Mouse (Mus musculus): ENCODE measurements around the gene Olfr615. TPM values are rescaled to one million over a fixed set of nuclear protein-coding genes. Genes with fewer than 3 reads are reported as not detected.

Gene Olfr615
- not detected for polyA plus RNA-seq (2017; shearing (Covaris generic))

GRCm38 (mm10) chr7:103555779-103556178, at the start of gene Olfr615:
Gene Olfr615 (plus strand): TSS chr7:103556079.

GRCm38 (mm10) chr7:103512022-103512421, 43.9 kb upstream of the Olfr615 start, which contains the start of gene Olfr610:
Gene Olfr610 (minus strand): TSS chr7:103512122.

GRCm38 (mm10) chr7:103520746-103521145, 35.1 kb upstream of the Olfr615 start, which contains the start of gene Olfr611:
Gene Olfr611 (minus strand): TSS chr7:103520846.

GRCm38 (mm10) chr7:103542617-103543016, 13.3 kb upstream of the Olfr615 start, which contains the start of gene Olfr612:
Gene Olfr612 (minus strand): TSS chr7:103542717.

GRCm38 (mm10) chr7:103547774-103548173, 8.1 kb upstream of the Olfr615 start, which contains the start of gene Olfr613:
Gene Olfr613 (plus strand): TSS chr7:103548074.

GRCm38 (mm10) chr7:103569043-103569442, 13.2 kb downstream of the Olfr615 start, which contains the start of gene Olfr616:
Gene Olfr616 (minus strand): TSS chr7:103569143.

GRCm38 (mm10) chr7:103572761-103573160, 16.9 kb downstream of the Olfr615 start, which contains the start of gene Olfr617:
Gene Olfr617 (plus strand): TSS chr7:103573061.

GRCm38 (mm10) chr7:103589803-103590202, 33.9 kb downstream of the Olfr615 start, which contains the start of gene Olfr618:
Gene Olfr618 (plus strand): TSS chr7:103590103.

GRCm38 (mm10) chr7:103600275-103600674, 44.4 kb downstream of the Olfr615 start, which contains the start of gene Olfr619:
Gene Olfr619 (plus strand): TSS chr7:103600575.

GRCm38 (mm10) chr7:103612434-103612833, 56.6 kb downstream of the Olfr615 start, which contains the start of gene Olfr620:
Gene Olfr620 (minus strand): TSS chr7:103612534.

Other genes starting within 250 kb of the Olfr615 start
- under 1 TPM; 0.10 to 0.17 TPM for gene Olfr597, start 239.8 kb upstream of the Olfr615 start, polyA plus RNA-seq (2017; shearing (Covaris generic))
- gene Olfr598, start 232.5 kb upstream of the Olfr615 start, polyA plus RNA-seq (2017; shearing (Covaris generic)) = not detected
- gene Olfr599, start 220.2 kb upstream of the Olfr615 start, polyA plus RNA-seq (2017; shearing (Covaris generic)) = not detected
- under 1 TPM in 1 of 2 experiments, not detected in 1; 0.89 TPM for gene Olfr600, start 206.4 kb upstream of the Olfr615 start, polyA plus RNA-seq (2017; shearing (Covaris generic))
- gene Olfr601, start 193.4 kb upstream of the Olfr615 start, polyA plus RNA-seq (2017; shearing (Covaris generic)) = 1 to 10 TPM in 1 of 2 experiments, under 1 TPM in 1; 0.59 to 2.7 TPM
- gene Olfr603, start 169.9 kb upstream of the Olfr615 start, polyA plus RNA-seq (2017; shearing (Covaris generic)) = 1 to 10 TPM in 1 of 2 experiments, not detected in 1; 2.6 TPM
- gene Usp17lc, start 141.0 kb upstream of the Olfr615 start, polyA plus RNA-seq (2017; shearing (Covaris generic)) = not detected
- not detected for gene Olfr605, start 110.6 kb upstream of the Olfr615 start, polyA plus RNA-seq (2017; shearing (Covaris generic))
- not detected for gene Olfr606, start 107.0 kb upstream of the Olfr615 start, polyA plus RNA-seq (2017; shearing (Covaris generic))
- under 1 TPM; 0.05 to 0.20 TPM for gene Olfr607, start 91.9 kb upstream of the Olfr615 start, polyA plus RNA-seq (2017; shearing (Covaris generic))
- gene Olfr608, start 86.2 kb upstream of the Olfr615 start, polyA plus RNA-seq (2017; shearing (Covaris generic)) = under 1 TPM in 1 of 2 experiments, not detected in 1; 0.56 TPM
- gene Olfr609, start 58.0 kb upstream of the Olfr615 start, polyA plus RNA-seq (2017; shearing (Covaris generic)) = under 1 TPM in 1 of 2 experiments, not detected in 1; 0.05 TPM
- gene Olfr610, start 44.0 kb upstream of the Olfr615 start, polyA plus RNA-seq (2017; shearing (Covaris generic)) = not detected
- not detected for gene Olfr611, start 35.2 kb upstream of the Olfr615 start, polyA plus RNA-seq (2017; shearing (Covaris generic))
- gene Olfr612, start 13.4 kb upstream of the Olfr615 start, polyA plus RNA-seq (2017; shearing (Covaris generic)) = not detected
- not detected for gene Olfr613, start 8.0 kb upstream of the Olfr615 start, polyA plus RNA-seq (2017; shearing (Covaris generic))
- not detected for gene Olfr616, start 13.1 kb downstream of the Olfr615 start, polyA plus RNA-seq (2017; shearing (Covaris generic))
- gene Olfr617, start 17.0 kb downstream of the Olfr615 start, polyA plus RNA-seq (2017; shearing (Covaris generic)) = not detected
- gene Olfr618, start 34.0 kb downstream of the Olfr615 start, polyA plus RNA-seq (2017; shearing (Covaris generic)) = not detected
- gene Olfr619, start 44.5 kb downstream of the Olfr615 start, polyA plus RNA-seq (2017; shearing (Covaris generic)) = under 1 TPM in 1 of 2 experiments, not detected in 1; 0.11 TPM
- under 1 TPM; 0.24 to 0.61 TPM for gene Olfr620, start 56.5 kb downstream of the Olfr615 start, polyA plus RNA-seq (2017; shearing (Covaris generic))
- gene Olfr622, start 86.6 kb downstream of the Olfr615 start, polyA plus RNA-seq (2017; shearing (Covaris generic)) = not detected
- gene Olfr623, start 107.6 kb downstream of the Olfr615 start, polyA plus RNA-seq (2017; shearing (Covaris generic)) = not detected
- under 1 TPM; 0.05 to 0.10 TPM for gene Olfr624, start 115.1 kb downstream of the Olfr615 start, polyA plus RNA-seq (2017; shearing (Covaris generic))
- not detected for gene Olfr625-ps1, start 126.6 kb downstream of the Olfr615 start, polyA plus RNA-seq (2017; shearing (Covaris generic))
- not detected for gene Olfr243, start 158.6 kb downstream of the Olfr615 start, polyA plus RNA-seq (2017; shearing (Covaris generic))
- not detected for gene Olfr628, start 174.3 kb downstream of the Olfr615 start, polyA plus RNA-seq (2017; shearing (Covaris generic))
- gene Olfr629, start 188.9 kb downstream of the Olfr615 start, polyA plus RNA-seq (2017; shearing (Covaris generic)) = not detected
- gene Olfr630, start 201.3 kb downstream of the Olfr615 start, polyA plus RNA-seq (2017; shearing (Covaris generic)) = not detected
- not detected for gene Olfr69, start 215.5 kb downstream of the Olfr615 start, polyA plus RNA-seq (2017; shearing (Covaris generic))
- gene Olfr68, start 223.6 kb downstream of the Olfr615 start, polyA plus RNA-seq (2017; shearing (Covaris generic)) = not detected
- not detected for gene Olfr67, start 235.7 kb downstream of the Olfr615 start, polyA plus RNA-seq (2017; shearing (Covaris generic))

Measured in inflammation-experienced regulatory T-cells (primary cell).